ENCODE assay signal across 1 mouse cellular context in the genomic region with DNA sequence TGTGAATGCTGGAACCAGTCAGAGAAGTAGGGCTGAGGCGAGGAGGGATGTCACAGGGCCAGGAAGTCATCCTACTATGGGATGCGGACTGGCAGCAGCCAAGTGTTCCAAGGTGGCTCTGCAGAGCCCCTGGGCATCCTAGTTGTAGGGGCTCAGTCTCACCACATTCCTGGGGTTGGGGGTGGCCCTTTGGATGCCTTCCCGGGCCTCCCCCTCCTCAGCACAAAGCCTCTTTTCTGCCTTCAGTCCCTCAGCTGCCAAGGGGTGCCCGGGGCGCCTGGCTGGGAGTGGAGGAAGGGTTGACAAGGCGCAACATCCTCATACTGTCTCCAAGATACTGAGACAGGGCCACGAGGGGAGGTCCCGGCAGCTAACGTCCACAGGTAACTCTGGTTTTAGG.
TF ChIP-seq lines count a peak whose summit lies in the region.

No protein-coding gene starts in this region.

TF ChIP-seq in CH12.LX, 34 proteins besides CTCF, POLR2A, EP300 and RAD21 (continued from another document):
- no peak for TF ChIP-seq JUN (IDR thresholded peaks at IDR 0.05; ENCODE audit: insufficient read depth, low read depth, low read length)
- no peak for TF ChIP-seq ZMIZ1 (IDR thresholded peaks at IDR 0.05; ENCODE audit: low read depth, low read length)
- TF ChIP-seq BHLHE40 (IDR thresholded peaks at IDR 0.05; ENCODE audit: low read depth, low read length): no peak
- no peak for TF ChIP-seq ELF1 (IDR thresholded peaks at IDR 0.05; ENCODE audit: low read depth, low read length)
- TF ChIP-seq SIN3A (IDR thresholded peaks at IDR 0.05; ENCODE audit: low read length): no peak
- no peak for TF ChIP-seq GABPA (IDR thresholded peaks at IDR 0.05; ENCODE audit: insufficient replicate concordance, low read depth, low read length)
- TF ChIP-seq UBTF (IDR thresholded peaks at IDR 0.05; ENCODE audit: low read depth, low read length): no peak
- no peak for TF ChIP-seq USF2 (conservative IDR thresholded peaks at IDR 0.05; ENCODE audit: low read depth, low read length)
- no peak for TF ChIP-seq SMC3 (IDR thresholded peaks at IDR 0.05; ENCODE audit: low read depth, low read length)
